Mouse (Mus musculus): ENCODE results near the gene Shc2.
A peak's percentile ranks its signal among the peaks of the same experiment; 100 is the strongest.

Gene Shc2

GRCm38 (mm10) chr10:79672088-79672455 is 34.4 kb upstream of the Shc2 start:
- TF ChIP-seq GATA4 (IDR thresholded peaks at IDR 0.05; ENCODE audit: insufficient replicate concordance, low read length), result no peak

GRCm38 (mm10) chr10:79671396-79672087 is 33.8 kb upstream of the Shc2 start:
- no peak for TF ChIP-seq GATA4 (IDR thresholded peaks at IDR 0.05; ENCODE audit: insufficient replicate concordance, low read length)

GRCm38 (mm10) chr10:79670071-79670888 is 32.6 kb upstream of the Shc2 start:
- TF ChIP-seq GATA4 (IDR thresholded peaks at IDR 0.05; ENCODE audit: insufficient replicate concordance, low read length), result no peak

GRCm38 (mm10) chr10:79669576-79670057 is 31.9 kb upstream of the Shc2 start:
- no peak for TF ChIP-seq GATA4 (IDR thresholded peaks at IDR 0.05; ENCODE audit: insufficient replicate concordance, low read length)

- TF ChIP-seq GATA4 (IDR thresholded peaks at IDR 0.05; ENCODE audit: insufficient replicate concordance, low read length), result 0 out of 2 replicates have a peak, but pooled peaks have one; percentile 17
Observed at GRCm38 (mm10) chr10:79668771-79669575, 31.3 kb upstream of the Shc2 start, which contains the start of gene Tpgs1. Gene Tpgs1 (plus strand): TSS chr10:79669369.

GRCm38 (mm10) chr10:79668076-79668475 is 30.4 kb upstream of the Shc2 start:
- TF ChIP-seq GATA4 (IDR thresholded peaks at IDR 0.05; ENCODE audit: insufficient replicate concordance, low read length), result no peak

- no peak for TF ChIP-seq GATA4 (IDR thresholded peaks at IDR 0.05; ENCODE audit: insufficient replicate concordance, low read length)
Observed at GRCm38 (mm10) chr10:79666493-79666892, 28.8 kb upstream of the Shc2 start.

GRCm38 (mm10) chr10:79665051-79665450 is 27.3 kb upstream of the Shc2 start:
- no peak for TF ChIP-seq GATA4 (IDR thresholded peaks at IDR 0.05; ENCODE audit: insufficient replicate concordance, low read length)

GRCm38 (mm10) chr10:79664131-79664665 is 26.5 kb upstream of the Shc2 start, which contains the start of gene Madcam1:
Gene Madcam1 (plus strand): TSS chr10:79664559.
- TF ChIP-seq GATA4 (IDR thresholded peaks at IDR 0.05; ENCODE audit: insufficient replicate concordance, low read length), result no peak

- TF ChIP-seq GATA4 (IDR thresholded peaks at IDR 0.05; ENCODE audit: insufficient replicate concordance, low read length), result no peak
Observed at GRCm38 (mm10) chr10:79661861-79662260, 24.1 kb upstream of the Shc2 start.

GRCm38 (mm10) chr10:79660298-79660697 is 22.6 kb upstream of the Shc2 start:
- no peak for TF ChIP-seq GATA4 (IDR thresholded peaks at IDR 0.05; ENCODE audit: insufficient replicate concordance, low read length)

- TF ChIP-seq GATA4 (IDR thresholded peaks at IDR 0.05; ENCODE audit: insufficient replicate concordance, low read length), result no peak
Observed at GRCm38 (mm10) chr10:79658829-79659228, 21.1 kb upstream of the Shc2 start.

GRCm38 (mm10) chr10:79654946-79655395 is 17.3 kb upstream of the Shc2 start:
- no peak for TF ChIP-seq GATA4 (IDR thresholded peaks at IDR 0.05; ENCODE audit: insufficient replicate concordance, low read length)

- no peak for TF ChIP-seq GATA4 (IDR thresholded peaks at IDR 0.05; ENCODE audit: insufficient replicate concordance, low read length)
Observed at GRCm38 (mm10) chr10:79652789-79653188, 15.1 kb upstream of the Shc2 start.
